Mouse (Mus musculus) heart, embryonic 14.5 days (tissue): ENCODE measurements at regions not wholly inside any gene's neighbourhood (a gene's known extent, or its start where the extent isn't known, plus 50 kb on each side); places are given as distances from the start of the nearest gene placed in this dataset.

Experiments used
- ATAC-seq: fragments of 200-750 bp; cut with Nextera tagmentation; 2 replicates; pipeline ENCODE4 v1.8.0; 2017; ENCODE audit warnings: low read depth, moderate TSS enrichment; ENCODE audit not compliant: insufficient number of reproducible peaks, insufficient read depth, low FRiP score
- H3K27ac ChIP-seq, 2 experiments: fragments of 200-500 bp in 1 of 2; fragments of 300-500 bp in 1 of 2; sonication (generic) in 1 of 2; replicated peaks in 1 of 2; 2 replicates each; pipeline ENCODE4 v1.5.1; 2012 to 2014; ENCODE audit warnings: low read depth in 2 of 2, low read length in 2 of 2, control low read depth in 1 of 2, mild to moderate bottlenecking in 1 of 2, mixed read lengths in 1 of 2; ENCODE audit not compliant: control insufficient read depth in 1 of 2, insufficient read depth in 1 of 2
- H3K27me3 ChIP-seq: fragments of 300-500 bp; sonication (generic); 2 replicates; pipeline ENCODE4 v1.6.1; 2014; ENCODE audit warnings: mild to moderate bottlenecking, low read length, control low read depth; ENCODE audit not compliant: control insufficient read depth, insufficient read depth
- H3K36me3 ChIP-seq: fragments of 300-500 bp; sonication (generic); 2 replicates; pipeline ENCODE4 v1.6.1; 2014; ENCODE audit warnings: mild to moderate bottlenecking, control low read depth, low read length, mixed read lengths; ENCODE audit not compliant: control insufficient read depth, insufficient read depth
- H3K4me1 ChIP-seq, 2 experiments: fragments of 200-500 bp in 1 of 2; fragments of 300-500 bp in 1 of 2; sonication (generic) in 1 of 2; 2 replicates each; pipeline ENCODE4 v1.6.1; 2012 to 2014; ENCODE audit warnings: low read length in 2 of 2, control low read depth in 1 of 2, mixed read lengths in 1 of 2; ENCODE audit not compliant: control insufficient read depth in 2 of 2, insufficient read depth in 2 of 2
- H3K4me2 ChIP-seq: fragments of 300-500 bp; sonication (generic); 2 replicates; pipeline ENCODE4 v1.6.1; 2014; ENCODE audit warnings: mild to moderate bottlenecking, low read length
- H3K4me3 ChIP-seq, 2 experiments: fragments of 200-500 bp in 1 of 2; fragments of 300-500 bp in 1 of 2; sonication (generic) in 1 of 2; 2 replicates each; pipeline ENCODE4 v1.5.1; 2012 to 2014; ENCODE audit warnings: low read length in 2 of 2, mild to moderate bottlenecking in 2 of 2, control low read depth in 1 of 2, low read depth in 1 of 2, moderate library complexity in 1 of 2; ENCODE audit not compliant: control insufficient read depth in 1 of 2, insufficient read depth in 1 of 2
- H3K9ac ChIP-seq: fragments of 300-500 bp; sonication (generic); 2 replicates; pipeline ENCODE4 v1.6.1; 2014; ENCODE audit warnings: mild to moderate bottlenecking, low read length
- H3K9me3 ChIP-seq: fragments of 300-500 bp; sonication (generic); 2 replicates; pipeline ENCODE4 v1.6.1; 2016; ENCODE audit warnings: low read length, control low read depth; ENCODE audit not compliant: control insufficient read depth
- WGBS: fragments of 180-500 bp; shearing (Covaris S2); extraction: QIAGEN DNeasy Blood & Tissue Kit; methylation state at CpG from one replicate; pipeline ENCODE4 v1.1.7; 2014; 5-methylcytosine and 5-hydroxymethylcytosine counted together

DNA sequence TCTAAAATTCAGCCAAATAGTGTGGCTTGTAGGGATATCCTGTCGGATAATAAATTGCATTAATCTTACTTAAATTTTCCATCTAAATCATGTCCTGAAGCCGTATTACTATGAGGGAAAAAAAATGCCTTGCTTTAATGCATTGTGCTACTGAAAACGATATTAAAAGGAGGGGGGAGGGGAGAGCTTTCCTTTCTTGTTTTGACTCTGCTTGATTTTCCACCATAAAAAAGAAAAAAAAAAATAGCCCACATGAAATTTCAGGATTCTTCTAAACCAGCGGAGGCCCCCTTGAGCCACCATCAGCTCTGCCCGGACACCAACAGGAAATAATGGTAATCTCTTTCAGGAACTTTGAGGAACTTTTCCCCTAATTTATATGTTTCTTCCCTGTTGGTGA, 198.5 kb downstream of the Hlx start:
- WGBS = 68% methylated on average over 5 of the region's 5 CpGs
- Histone ChIP-seq H3K27me3 (no peaks in the 10 kb centered on the region), H3K27ac (no peak overlapping the region), H3K9ac (no peak overlapping the region), H3K36me3 (no peaks in the 10 kb centered on the region), H3K4me2 (no peak overlapping the region), H3K4me3 (no peak overlapping the region), H3K9me3 (no peaks in the 10 kb centered on the region), H3K4me1 (no peaks in the 10 kb centered on the region)
- no peak for ATAC-seq

DNA sequence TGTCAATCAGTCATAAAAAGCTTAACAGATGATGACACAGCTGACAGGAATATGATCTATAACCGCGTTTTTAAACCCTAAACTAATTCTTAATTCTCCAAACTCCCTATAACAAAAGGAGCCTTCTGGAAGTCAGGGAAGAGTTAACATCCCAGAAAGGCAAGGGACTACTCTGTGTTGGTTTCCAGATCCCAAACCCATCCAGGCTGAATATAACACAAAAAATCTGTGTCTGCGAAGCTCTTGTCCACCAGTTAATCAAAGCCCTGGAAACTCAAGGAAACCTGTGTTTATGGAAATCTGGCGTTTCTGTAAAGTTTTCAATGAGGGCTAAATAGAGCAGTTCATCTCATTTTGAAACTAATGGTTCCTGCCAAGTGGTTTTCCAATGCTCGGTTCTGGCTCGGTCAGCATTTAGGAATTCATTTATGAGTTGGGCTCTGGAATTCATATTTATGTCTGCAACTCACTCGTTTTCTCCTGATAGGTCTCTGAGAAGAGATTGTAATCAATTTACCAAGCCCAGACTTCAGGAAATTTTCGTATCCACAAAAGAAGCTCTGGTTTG, 199.8 kb downstream of the Hlx start:
- 76% methylated on average over 8 of the region's 8 CpGs for WGBS
- Histone ChIP-seq H3K36me3 (no peaks in the 10 kb centered on the region), H3K4me3 (no peak overlapping the region), H3K9me3 (no peaks in the 10 kb centered on the region), H3K4me2 (no peak overlapping the region), H3K4me1 (no peaks in the 10 kb centered on the region), H3K27ac (no peak overlapping the region), H3K9ac (no peak overlapping the region), H3K27me3 (no peaks in the 10 kb centered on the region)
- no peak for ATAC-seq

DNA sequence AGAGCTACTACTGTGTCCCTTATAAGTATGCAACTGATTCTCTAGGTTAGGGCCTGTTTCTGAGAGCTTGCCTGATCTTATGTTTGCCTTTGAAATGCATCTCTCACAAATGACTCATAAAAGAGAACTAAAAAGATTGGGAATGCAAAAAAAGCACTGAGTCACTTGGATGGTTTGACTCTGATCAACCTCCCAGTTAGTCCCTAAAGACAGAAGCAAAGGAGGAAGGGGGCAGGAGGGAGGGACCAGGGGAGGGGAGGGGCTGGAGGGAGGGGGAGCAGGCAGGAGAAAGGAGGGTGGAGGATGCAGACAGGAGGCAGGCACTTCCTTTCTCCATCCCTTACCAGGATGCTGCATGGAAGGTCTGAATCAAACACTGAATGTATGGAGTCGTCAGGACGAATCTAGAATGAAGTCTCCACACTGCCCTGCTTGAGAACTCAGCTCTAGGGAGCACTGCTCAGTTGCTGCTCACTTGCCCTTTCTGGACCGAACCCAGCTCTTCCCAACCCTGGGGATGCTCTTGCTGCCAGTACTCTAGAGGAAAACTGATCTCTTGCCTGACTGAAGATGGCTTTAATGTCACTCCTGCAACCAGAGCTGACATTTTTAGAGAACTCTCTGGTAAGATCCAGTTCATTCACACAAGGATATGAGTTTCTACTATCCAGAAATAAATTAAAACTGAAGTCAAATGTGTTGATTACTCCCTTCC, 201.7 kb downstream of the Hlx start:
- Histone ChIP-seq H3K27ac (no peak overlapping the region), H3K4me1 (no peaks in the 10 kb centered on the region), H3K9me3 (no peaks in the 10 kb centered on the region), H3K4me2 (no peak overlapping the region), H3K9ac (no peak overlapping the region), H3K27me3 (no peaks in the 10 kb centered on the region), H3K4me3 (no peak overlapping the region), H3K36me3 (no peaks in the 10 kb centered on the region)
- no peak for ATAC-seq
- WGBS = 46% methylated on average over 3 of the region's 3 CpGs

DNA sequence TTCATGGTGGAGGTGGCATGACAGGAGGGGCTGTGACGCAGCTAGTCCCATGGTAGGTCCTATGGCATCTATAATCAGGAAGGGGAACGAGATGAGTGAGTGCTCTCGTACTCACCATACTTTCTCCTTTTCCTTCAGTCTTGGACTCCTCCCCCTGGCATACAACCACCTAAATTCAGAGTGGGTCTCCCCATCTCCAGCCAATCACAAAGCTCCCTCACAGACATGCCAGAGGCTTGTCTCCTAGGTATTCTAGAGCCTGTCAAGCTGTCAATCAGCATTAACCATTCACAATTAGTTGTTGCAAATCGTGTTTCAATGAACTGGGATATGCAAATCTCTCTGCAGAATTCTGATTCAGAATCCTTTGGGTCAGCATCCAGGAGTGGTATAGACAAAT, 206.7 kb downstream of the Hlx start:
- Histone ChIP-seq H3K9ac (no peak overlapping the region), H3K4me1 (no peaks in the 10 kb centered on the region), H3K27me3 (no peaks in the 10 kb centered on the region), H3K9me3 (no peaks in the 10 kb centered on the region), H3K27ac (no peak overlapping the region), H3K36me3 (no peaks in the 10 kb centered on the region), H3K4me3 (no peak overlapping the region), H3K4me2 (no peak overlapping the region)
- WGBS = 72% methylated on average over 4 of the region's 4 CpGs
- ATAC-seq = no peak

DNA sequence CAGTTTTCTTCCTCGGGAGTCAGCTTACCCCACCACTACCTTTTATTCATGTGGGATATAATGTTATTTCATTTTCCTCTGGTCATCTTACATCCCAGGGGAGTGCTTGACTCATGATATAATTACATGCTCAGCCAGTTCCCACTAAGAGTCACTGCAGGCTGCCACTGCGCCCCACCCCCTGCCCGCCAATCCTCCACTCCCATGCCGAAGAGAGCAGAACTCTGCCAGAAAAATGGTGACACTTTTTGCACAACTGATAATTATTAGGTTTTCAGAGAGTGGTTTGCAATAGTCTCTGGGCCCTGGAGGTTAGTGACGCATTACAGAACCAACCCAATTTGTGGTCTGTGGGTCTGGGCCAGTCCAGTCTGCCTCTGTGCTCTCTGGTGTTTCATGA, 212.9 kb downstream of the Hlx start:
- Histone ChIP-seq H3K9me3 (no peaks in the 10 kb centered on the region), H3K27ac (no peak overlapping the region), H3K4me2 (no peak overlapping the region), H3K27me3 (no peaks in the 10 kb centered on the region), H3K4me3 (no peak overlapping the region), H3K36me3 (no peaks in the 10 kb centered on the region), H3K4me1 (no peaks in the 10 kb centered on the region), H3K9ac (no peak overlapping the region)
- ATAC-seq = no peak
- 84% methylated on average over 5 of the region's 5 CpGs for WGBS

DNA sequence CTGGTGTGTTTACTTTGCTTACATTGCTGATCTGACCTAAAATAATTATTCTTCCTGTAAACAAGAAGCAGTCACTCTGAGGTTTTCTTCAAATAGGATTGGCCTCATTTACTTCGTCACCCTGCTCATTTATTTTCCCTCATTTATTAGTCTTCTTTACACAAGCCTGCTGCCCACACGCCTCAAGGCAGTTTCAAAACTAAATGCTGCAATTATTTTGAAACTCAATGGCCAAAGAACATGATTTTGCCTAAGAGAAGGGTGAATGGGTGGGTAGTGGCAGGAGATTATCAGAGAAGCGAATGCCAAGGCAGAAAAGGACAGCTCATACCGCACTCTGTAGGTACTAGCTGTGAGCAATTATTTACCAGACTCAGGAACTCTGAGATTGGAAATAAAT, 227.8 kb downstream of the Hlx start:
- WGBS = 86% methylated on average over 4 of the region's 4 CpGs
- Histone ChIP-seq H3K4me3 (no peak overlapping the region), H3K27ac (no peak overlapping the region), H3K4me2 (no peak overlapping the region), H3K4me1 (no peaks in the 10 kb centered on the region), H3K27me3 (no peaks in the 10 kb centered on the region), H3K9ac (no peak overlapping the region), H3K9me3 (no peaks in the 10 kb centered on the region), H3K36me3 (no peaks in the 10 kb centered on the region)
- no peak for ATAC-seq

DNA sequence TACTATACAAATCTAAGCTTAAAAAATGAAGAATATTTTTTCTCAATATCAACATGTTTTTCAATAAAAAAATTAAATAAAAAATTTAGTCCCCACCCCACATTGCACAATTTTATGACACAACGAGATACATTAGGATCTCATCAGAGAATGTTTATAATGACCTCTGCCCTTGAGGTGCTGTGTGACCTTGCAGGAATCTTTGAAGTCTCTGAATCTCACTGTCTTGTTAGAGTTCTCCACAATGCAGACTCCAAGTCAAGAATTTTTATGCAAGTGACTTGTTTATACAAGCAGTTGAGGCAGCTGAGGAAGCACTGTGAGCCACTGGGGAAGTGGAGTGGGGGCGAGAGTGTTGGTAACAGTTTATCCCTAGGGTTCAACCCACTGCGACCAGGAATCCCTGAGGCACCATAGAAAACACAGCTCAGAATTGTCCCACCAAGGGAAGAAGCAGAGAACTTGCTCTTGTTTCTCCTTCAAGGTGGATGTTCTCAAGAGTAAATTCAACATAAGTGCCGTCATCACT, 228.5 kb downstream of the Hlx start:
- H3K27ac ChIP-seq = no peak overlapping the region
- H3K4me3 ChIP-seq = no peak overlapping the region
- no peak for ATAC-seq
- no peaks in the 10 kb centered on the region for H3K36me3 ChIP-seq
- no peaks in the 10 kb centered on the region for H3K9me3 ChIP-seq
- no peak overlapping the region for H3K9ac ChIP-seq
- 82% methylated on average over 4 of the region's 4 CpGs for WGBS
- H3K4me1 ChIP-seq = no peaks in the 10 kb centered on the region
- H3K27me3 ChIP-seq = no peaks in the 10 kb centered on the region
- H3K4me2 ChIP-seq = no peak overlapping the region

DNA sequence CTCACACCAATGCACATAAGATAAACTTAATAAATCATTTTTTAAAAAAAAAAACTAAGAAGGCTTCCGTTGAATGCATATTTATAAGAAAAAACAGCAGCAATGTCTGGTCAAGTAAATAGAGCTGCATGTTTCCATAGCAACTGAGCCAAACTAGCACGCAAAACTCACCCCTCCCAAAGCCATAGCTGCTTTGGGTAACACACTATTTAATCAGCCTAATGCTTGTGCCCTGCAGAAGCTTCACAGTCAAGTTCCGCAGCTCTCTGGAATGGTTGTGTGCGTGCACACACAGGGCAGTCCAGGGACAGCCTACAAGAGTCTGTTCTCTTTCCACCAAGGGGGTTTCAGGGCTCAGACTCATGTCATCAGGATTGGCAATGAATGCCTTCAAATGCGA, 231.7 kb downstream of the Hlx start:
- Histone ChIP-seq H3K4me1 (no peaks in the 10 kb centered on the region), H3K9ac (no peak overlapping the region), H3K4me2 (no peak overlapping the region), H3K36me3 (no peaks in the 10 kb centered on the region), H3K27ac (no peak overlapping the region), H3K9me3 (peaks cover 5% of the 10 kb centered on the region; the same call in 1 of the 2 replicates), H3K27me3 (no peaks in the 10 kb centered on the region), H3K4me3 (no peak overlapping the region)
- WGBS = 68% methylated on average over 5 of the region's 5 CpGs
- ATAC-seq = no peak
